Mouse (Mus musculus) cortical plate, adult 2 months (tissue): ENCODE data around the gene Ginm1.

Experiments
- CTCF ChIP-seq: fragments of 200-500 bp; IDR thresholded peaks from 2 replicates; pipeline ENCODE4 v1.5.1; 2011; ENCODE audit warnings: mild to moderate bottlenecking, control low read depth, low read length; ENCODE audit not compliant: insufficient read depth; ENCODE audit errors: extremely low read depth
- POLR2A ChIP-seq: fragments of 200-500 bp; IDR thresholded peaks from 2 replicates; pipeline ENCODE4 v1.6.1; 2011; ENCODE audit warnings: mild to moderate bottlenecking, low read length, control low read depth; ENCODE audit not compliant: insufficient read depth; ENCODE audit errors: extremely low read depth

DNA sequence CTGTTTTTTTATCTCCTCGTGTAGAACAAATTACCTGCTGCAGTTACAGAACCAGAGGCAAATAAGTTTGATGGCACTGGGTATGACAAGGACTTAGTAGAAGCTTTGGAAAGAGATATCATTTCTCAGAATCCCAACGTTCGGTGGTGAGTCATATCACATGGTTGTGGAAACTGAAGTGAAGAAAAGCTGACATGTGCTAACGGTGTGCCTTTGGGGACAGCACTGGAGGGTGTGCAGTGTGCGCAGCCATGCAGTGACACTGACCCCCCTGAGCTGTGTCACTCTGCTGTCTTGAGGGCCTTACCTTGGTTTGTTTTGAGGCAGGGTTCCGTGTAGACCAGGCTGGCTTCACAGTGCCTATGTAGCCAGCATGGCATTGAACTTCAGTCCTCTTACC, 43.9 kb downstream of the Ginm1 start:
- TF ChIP-seq CTCF (no peak), POLR2A (no peak)
